Comparison of ENCODE assay signal across 8 mouse cellular contexts in the genomic region with DNA sequence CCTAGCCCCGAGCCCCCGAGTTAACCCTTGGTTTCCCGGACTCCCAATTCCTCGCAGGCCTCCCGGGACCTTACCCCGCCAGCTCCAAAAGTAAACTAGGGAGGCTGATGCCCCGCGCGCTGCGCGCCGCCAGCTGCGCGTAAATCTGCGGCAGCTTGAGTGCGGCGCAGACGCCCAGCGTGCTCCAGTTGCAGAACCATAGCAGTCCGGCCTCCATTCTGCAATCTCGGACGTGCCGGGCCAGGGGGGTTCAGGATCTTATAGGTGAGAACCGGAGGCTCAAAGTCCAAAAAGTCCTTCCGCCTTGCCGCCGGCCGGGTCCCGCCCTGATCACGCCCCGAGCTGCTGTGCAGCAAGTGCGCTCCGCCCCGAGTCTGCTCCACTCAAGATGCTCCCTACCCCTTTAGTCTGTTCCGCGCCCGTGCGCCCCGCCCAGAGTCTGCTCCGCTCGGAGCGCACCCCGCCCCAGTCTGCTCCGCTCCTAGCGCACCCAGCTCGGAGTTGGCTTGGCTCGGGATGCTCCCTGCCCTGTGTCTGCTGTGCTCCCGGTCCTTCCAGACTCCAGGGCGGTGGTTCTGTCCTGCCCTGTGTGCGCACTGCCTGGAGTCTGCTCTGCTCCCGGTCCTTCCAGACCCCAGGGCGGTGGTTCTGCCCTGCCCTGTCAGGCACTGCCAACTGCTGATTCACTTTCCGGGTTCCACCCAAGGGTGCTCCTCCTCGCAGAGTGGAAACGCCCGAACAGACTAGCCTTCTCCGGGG. TPM values are rescaled to one million over a fixed set of nuclear protein-coding genes. Genes with fewer than 3 reads are reported as not detected.
DNase-seq lines count a peak whose midpoint lies in the region; ATAC-seq lines count a peak whose summit lies in the region.

Gene Pqlc3 (minus strand): TSS at position 670 of the 759 bp plus-strand sequence.

- peak within 1 kb of the TSS; percentile 11; the same call in 1 of the 2 replicates for H3K9ac ChIP-seq in hindbrain, embryonic 11.5 days (ENCODE audit: low read depth, low read length)

- WGBS in hindbrain, embryonic 11.5 days, result under 1% methylated on average over 57 of the region's 57 CpGs

- peak; percentile 85 for ATAC-seq in hindbrain, embryonic 11.5 days (ENCODE audit: low FRiP score)

- no peaks in the 10 kb centered on the region for H3K36me3 ChIP-seq in hindbrain, embryonic 11.5 days (ENCODE audit: control insufficient read depth, insufficient read depth, low read length)

- H3K27me3 ChIP-seq in hindbrain, embryonic 11.5 days (ENCODE audit: control insufficient read depth, insufficient read depth, low read length), result peaks cover 16% of the 10 kb centered on the region

- peak within 1 kb of the TSS; percentile 48 for H3K4me3 ChIP-seq in hindbrain, embryonic 11.5 days (ENCODE audit: low read depth, low read length)

- DNase-seq in MEL-GATA-1-ER (ENCODE audit: extremely low read depth, low read depth), result peak; percentile 76
- DNase-seq in cerebellum, adult 8-10 months, result peak; percentile 23
- peak; percentile 29 to 78 for DNase-seq in frontal cortex, adult 2 months (ENCODE audit: extremely low spot score in 1 of 2, low spot score in 1 of 2)
- DNase-seq in hindbrain, embryonic 11.5 days (ENCODE audit: low spot score), result peak; percentile 71
- DNase-seq in layer of hippocampus, postnatal 10 days (ENCODE audit: low spot score in 2 of 2), result peak; percentile 53 to 65
- peak; percentile 94 for DNase-seq in lung, postnatal 10 days
- DNase-seq in ovary, postnatal 14 days (ENCODE audit: low spot score), result peak; percentile 71
- peak; percentile 93 for DNase-seq in thymus, postnatal 25 days

- H3K9me3 ChIP-seq in hindbrain, embryonic 11.5 days (ENCODE audit: control insufficient read depth, low read length), result no peaks in the 10 kb centered on the region

- H3K4me1 ChIP-seq in hindbrain, embryonic 11.5 days (replicated peaks; ENCODE audit: control insufficient read depth, insufficient read depth, low read length), result 0 out of 2 replicates have a peak, but pooled peaks cover 2% of the 10 kb centered on the region

- no peak within 1 kb of the TSS for H3K27ac ChIP-seq in hindbrain, embryonic 11.5 days (ENCODE audit: low read depth, low read length)

- H3K4me2 ChIP-seq in hindbrain, embryonic 11.5 days (replicated peaks; ENCODE audit: low read depth, low read length), result peak within 1 kb of the TSS; percentile 87

RNA-seq across cellular contexts. Expression of gene Pqlc3, which starts in this region (rescaled TPM):
- 1.4 and 1.7 TPM in 2 replicates for polyA plus RNA-seq in frontal cortex, adult 2 months (2012; rRNA removed)
- polyA plus RNA-seq in hindbrain, embryonic 11.5 days (2014; fragmentation: Nextera tagmentation; extraction: Ambion mirVana), result 2.9 and 3.4 TPM in 2 replicates
- 1 to 10 TPM in 1 of 2 experiments, under 1 TPM in 1; 0.85 to 1.5 TPM for total RNA-seq in layer of hippocampus, postnatal 10 days (2021)

Comparison
In these comparisons a context has a peak if more than half of its experiments do, and no peak if none do; other contexts are left out.
1. DNase-seq: peak in every context shown above with its lines; median percentile 94 in lung, postnatal 10 days; 93 in thymus, postnatal 25 days; 76 in MEL-GATA-1-ER; 71 in hindbrain, embryonic 11.5 days; 71 in ovary, postnatal 14 days; 59 in layer of hippocampus, postnatal 10 days; 54 in frontal cortex, adult 2 months; 23 in cerebellum, adult 8-10 months.